ENCODE assay signal across 8 mouse cellular contexts in genomic region chr15:102350942-102351291, GRCm38 (mm10). TPM values are rescaled to one million over a fixed set of nuclear protein-coding genes. Genes with fewer than 3 reads are reported as not detected.
DNase-seq lines count a peak whose midpoint lies in the region; ATAC-seq and TF ChIP-seq lines count a peak whose summit lies in the region.

No protein-coding gene starts in this region.

- TF ChIP-seq CTCF in cerebellum, adult 2 months (IDR thresholded peaks at IDR 0.05; ENCODE audit: borderline replicate concordance, insufficient read depth, low read depth, low read length) = no peak
- TF ChIP-seq CTCF in E14TG2a.4 (conservative IDR thresholded peaks at IDR 0.05; ENCODE audit: low read length) = no peak

- peaks cover 4% of the 10 kb centered on the region; the same call in 1 of the 2 replicates for H3K4me1 ChIP-seq in cerebellum, adult 2 months (ENCODE audit: control insufficient read depth, insufficient read depth, low read length)
- peaks cover 40% of the 10 kb centered on the region for H3K4me1 ChIP-seq in E14TG2a.4 (replicated peaks; ENCODE audit: low read depth, low read length)

- WGBS in cerebellum, adult 2 months = 9% methylated on average over 11 of the region's 11 CpGs

- peak overlapping the region; percentile 6; the same call in 1 of the 2 replicates for H3K27ac ChIP-seq in cerebellum, adult 2 months (ENCODE audit: insufficient read depth, low read length)

- H3K4me3 ChIP-seq in cerebellum, adult 2 months (replicated peaks; ENCODE audit: insufficient read depth, low read depth, low read length) = peak overlapping the region; percentile 77
- peak overlapping the region; percentile 98 for H3K4me3 ChIP-seq in E14TG2a.4 (replicated peaks; ENCODE audit: low read length)

- H3K36me3 ChIP-seq in E14TG2a.4 (ENCODE audit: insufficient read depth, low read length) = peaks cover 27% of the 10 kb centered on the region

- no peak for DNase-seq in cerebellum, adult 2 months
- DNase-seq in cerebellum, postnatal 10 days = no peak
- DNase-seq in urinary bladder, adult 2 months (ENCODE audit: low spot score) = no peak
- DNase-seq in adrenal gland, postnatal 4 days (ENCODE audit: low spot score in 2 of 2) = no peak
- no peak for DNase-seq in yolk sac, embryonic 10.5 days (ENCODE audit: low spot score)

- no peak for TF ChIP-seq POLR2A in cerebellum, adult 2 months (IDR thresholded peaks at IDR 0.05; ENCODE audit: borderline replicate concordance, insufficient read depth, low read length)

- peaks cover 3% of the 10 kb centered on the region; the same call in 1 of the 2 replicates for H3K27me3 ChIP-seq in cerebellum, adult 2 months (ENCODE audit: control insufficient read depth, insufficient read depth, low read length)
- H3K27me3 ChIP-seq in E14TG2a.4 (ENCODE audit: insufficient read depth, low read length) = peaks cover 17% of the 10 kb centered on the region

- H3K9me3 ChIP-seq in E14TG2a.4 (ENCODE audit: low read length) = no peaks in the 10 kb centered on the region

- peak; percentile 12 for ATAC-seq in granulocyte monocyte progenitor cell, adult 5-6 weeks (replicated peaks; ENCODE audit: poor library complexity, severe bottlenecking)
- peak; percentile 16 for ATAC-seq in megakaryocyte, adult 5-6 weeks (ENCODE audit: poor library complexity, severe bottlenecking)

RNA-seq across cellular contexts. Expression of gene Aaas, which starts 0.3 kb away (rescaled TPM):
- polyA plus RNA-seq in cerebellum, adult 2 months (2012; rRNA removed) = 29.7 and 33.1 TPM in 2 replicates
- 120 and 123 TPM in 2 replicates for total RNA-seq in granulocyte monocyte progenitor cell, adult 5-6 weeks (2014; fragmentation: Nextera tagmentation)
- 147 and 153 TPM in 2 replicates for total RNA-seq in granulocyte monocyte progenitor cell, adult 5-6 weeks (2017)
- 67.5 and 75.2 TPM in 2 replicates for total RNA-seq in megakaryocyte, adult 5-6 weeks (2015)
- total RNA-seq in megakaryocyte, adult 5-6 weeks (2017) = 64.3 and 100 TPM in 2 replicates
- 19.1 and 21.4 TPM in 2 replicates for polyA plus RNA-seq in urinary bladder, adult 2 months (2012; rRNA removed)
- 10 to 100 TPM; 32.3 to 39.0 TPM for total RNA-seq in adrenal gland, postnatal 4 days (2021)

RNA-seq across cellular contexts. Expression of gene Sp7, which starts 16.1 kb away (rescaled TPM):
- 1.4 TPM in 2 replicates for polyA plus RNA-seq in cerebellum, adult 2 months (2012; rRNA removed)
- total RNA-seq in granulocyte monocyte progenitor cell, adult 5-6 weeks (2014; fragmentation: Nextera tagmentation) = not detected in 2 replicates
- total RNA-seq in granulocyte monocyte progenitor cell, adult 5-6 weeks (2017) = not detected in 2 replicates
- not detected in 2 replicates for total RNA-seq in megakaryocyte, adult 5-6 weeks (2015)
- not detected in 2 replicates for total RNA-seq in megakaryocyte, adult 5-6 weeks (2017)
- polyA plus RNA-seq in urinary bladder, adult 2 months (2012; rRNA removed) = 0.15 and 0.21 TPM in 2 replicates
- under 1 TPM; 0.31 to 0.48 TPM for total RNA-seq in adrenal gland, postnatal 4 days (2021)

RNA-seq across cellular contexts. Expression of gene Myg1, which starts 19.4 kb away (rescaled TPM):
- 106 and 110 TPM in 2 replicates for polyA plus RNA-seq in cerebellum, adult 2 months (2012; rRNA removed)
- 63.3 and 88.7 TPM in 2 replicates for total RNA-seq in granulocyte monocyte progenitor cell, adult 5-6 weeks (2014; fragmentation: Nextera tagmentation)
- total RNA-seq in granulocyte monocyte progenitor cell, adult 5-6 weeks (2017) = 55.1 and 59.9 TPM in 2 replicates
- total RNA-seq in megakaryocyte, adult 5-6 weeks (2015) = 28.4 and 28.6 TPM in 2 replicates
- total RNA-seq in megakaryocyte, adult 5-6 weeks (2017) = 47.8 and 52.2 TPM in 2 replicates
- polyA plus RNA-seq in urinary bladder, adult 2 months (2012; rRNA removed) = 54.1 and 59.1 TPM in 2 replicates
- 10 to 100 TPM; 86.3 to 96.7 TPM for total RNA-seq in adrenal gland, postnatal 4 days (2021)

RNA-seq across cellular contexts. Expression of gene Pfdn5, which starts 25.0 kb away (rescaled TPM):
- polyA plus RNA-seq in cerebellum, adult 2 months (2012; rRNA removed) = 318 and 360 TPM in 2 replicates
- 299 and 314 TPM in 2 replicates for total RNA-seq in granulocyte monocyte progenitor cell, adult 5-6 weeks (2014; fragmentation: Nextera tagmentation)
- 366 and 404 TPM in 2 replicates for total RNA-seq in granulocyte monocyte progenitor cell, adult 5-6 weeks (2017)
- total RNA-seq in megakaryocyte, adult 5-6 weeks (2015) = 385 and 398 TPM in 2 replicates
- total RNA-seq in megakaryocyte, adult 5-6 weeks (2017) = 347 and 441 TPM in 2 replicates
- polyA plus RNA-seq in urinary bladder, adult 2 months (2012; rRNA removed) = 396 and 519 TPM in 2 replicates
- 100 to 1,000 TPM; 443 to 452 TPM for total RNA-seq in adrenal gland, postnatal 4 days (2021)

RNA-seq across cellular contexts. Expression of gene Espl1, which starts 54.9 kb away (rescaled TPM):
- 0.62 and 0.86 TPM in 2 replicates for polyA plus RNA-seq in cerebellum, adult 2 months (2012; rRNA removed)
- 20.8 and 21.7 TPM in 2 replicates for total RNA-seq in granulocyte monocyte progenitor cell, adult 5-6 weeks (2014; fragmentation: Nextera tagmentation)
- total RNA-seq in granulocyte monocyte progenitor cell, adult 5-6 weeks (2017) = 30.4 and 50.0 TPM in 2 replicates
- total RNA-seq in megakaryocyte, adult 5-6 weeks (2015) = 26.3 and 37.4 TPM in 2 replicates
- total RNA-seq in megakaryocyte, adult 5-6 weeks (2017) = 15.2 and 30.9 TPM in 2 replicates
- polyA plus RNA-seq in urinary bladder, adult 2 months (2012; rRNA removed) = 1.7 and 1.9 TPM in 2 replicates
- 10 to 100 TPM; 16.5 to 24.5 TPM for total RNA-seq in adrenal gland, postnatal 4 days (2021)
